8 mouse cellular contexts compared by ENCODE assay signal in the genomic region with DNA sequence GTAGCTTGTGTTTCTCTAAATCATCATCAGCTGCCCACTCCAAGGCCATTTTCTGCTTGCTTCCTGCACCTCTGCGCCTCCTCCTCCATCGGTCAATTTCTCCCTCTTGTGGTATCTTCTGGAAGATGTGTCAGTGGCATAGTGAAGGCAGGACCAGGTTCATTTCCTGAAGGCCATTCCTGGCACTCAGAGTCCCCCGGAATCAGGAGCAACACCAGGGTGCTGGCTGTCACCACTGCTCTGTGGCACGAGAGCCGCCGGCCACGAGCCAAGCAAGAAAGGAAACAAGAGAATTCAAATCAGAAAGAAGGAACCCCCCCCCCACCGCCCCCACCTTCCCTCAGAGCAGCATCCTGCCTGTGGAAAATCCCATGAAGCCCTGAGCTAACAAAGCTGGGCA. TPM values are rescaled to one million over a fixed set of nuclear protein-coding genes. Genes with fewer than 3 reads are reported as not detected.
DNase-seq lines count a peak whose midpoint lies in the region.

No protein-coding gene starts in this region.

- DNase-seq in heart, adult 8-10 months (ENCODE audit: low spot score), result peak; percentile 30
- no peak for DNase-seq in heart, adult 9 months (ENCODE audit: low spot score in 2 of 2)
- peak; percentile 39 for DNase-seq in 3T3-L1 (ENCODE audit: low read depth, low spot score)
- DNase-seq in adrenal gland, postnatal 14 days, result peak; percentile 43
- DNase-seq in heart, postnatal 4 days, result peak; percentile 39
- no peak for DNase-seq in adipocyte (ENCODE audit: low spot score)
- no peak for DNase-seq in frontal cortex, postnatal 25 days (ENCODE audit: low spot score in 2 of 2)
- no peak for DNase-seq in urinary bladder, postnatal 25 days (ENCODE audit: low spot score)

RNA-seq across cellular contexts. Expression of a gene that starts 1.7 kb away (rescaled TPM):
- total RNA-seq in heart, adult 8-10 months (2022), result under 1 TPM; 0.03 to 0.66 (median 0.07) TPM
- 0.08 and 0.15 TPM in 2 replicates for total RNA-seq in adrenal gland, postnatal 14 days (2021)
- total RNA-seq in heart, postnatal 4 days (2021), result under 1 TPM; 0.05 TPM

Comparison
In these comparisons a context has a peak if more than half of its experiments do, and no peak if none do; other contexts are left out.
1. DNase-seq: peak in heart, adult 8-10 months (single experiment), 3T3-L1 (single experiment), adrenal gland, postnatal 14 days (single experiment) and heart, postnatal 4 days (single experiment); none in heart, adult 9 months (0 of 2), adipocyte (single experiment), frontal cortex, postnatal 25 days (0 of 2) and urinary bladder, postnatal 25 days (single experiment).